Mouse (Mus musculus): ENCODE results near the gene Wnt5a. TPM values are rescaled to one million over a fixed set of nuclear protein-coding genes. Genes with fewer than 3 reads are reported as not detected.

Wnt5a gene
- polyA plus RNA-seq, 1 experiment from 2014 or later, result 24.1 TPM

DNA sequence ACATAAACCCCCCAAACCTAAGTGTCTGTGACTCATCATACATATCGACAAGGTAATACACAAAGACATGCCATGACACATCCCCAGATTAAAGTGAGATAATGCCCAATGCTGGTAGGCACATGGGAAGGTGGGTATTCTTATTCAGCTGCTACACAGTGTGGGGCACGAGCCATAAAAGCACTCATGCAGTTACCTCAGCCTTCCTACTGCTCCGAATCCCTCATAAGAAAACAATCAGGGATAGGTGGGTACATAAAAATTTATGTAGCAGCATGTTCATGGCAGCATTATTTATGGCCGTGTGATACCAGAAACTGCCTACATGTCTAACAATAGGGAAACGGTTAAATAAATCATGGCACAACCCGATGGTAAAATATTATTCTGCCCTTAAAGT, 35.0 kb downstream of the Wnt5a start:
- no peak overlapping the region for H3K27ac ChIP-seq
- H3K36me3 ChIP-seq (replicated peaks), result no peaks in the 10 kb centered on the region
- DNase-seq (ENCODE audit: extremely low spot score, low spot score), result no peak
- no peak overlapping the region for H3K4me3 ChIP-seq
- no peaks in the 10 kb centered on the region for H3K9me3 ChIP-seq
- WGBS, result 91% methylated on average over 6 of the region's 6 CpGs
- H3K27me3 ChIP-seq (ENCODE audit: poor library complexity, severe bottlenecking), result no peaks in the 10 kb centered on the region
- peaks cover 9% of the 10 kb centered on the region for H3K4me1 ChIP-seq

DNA sequence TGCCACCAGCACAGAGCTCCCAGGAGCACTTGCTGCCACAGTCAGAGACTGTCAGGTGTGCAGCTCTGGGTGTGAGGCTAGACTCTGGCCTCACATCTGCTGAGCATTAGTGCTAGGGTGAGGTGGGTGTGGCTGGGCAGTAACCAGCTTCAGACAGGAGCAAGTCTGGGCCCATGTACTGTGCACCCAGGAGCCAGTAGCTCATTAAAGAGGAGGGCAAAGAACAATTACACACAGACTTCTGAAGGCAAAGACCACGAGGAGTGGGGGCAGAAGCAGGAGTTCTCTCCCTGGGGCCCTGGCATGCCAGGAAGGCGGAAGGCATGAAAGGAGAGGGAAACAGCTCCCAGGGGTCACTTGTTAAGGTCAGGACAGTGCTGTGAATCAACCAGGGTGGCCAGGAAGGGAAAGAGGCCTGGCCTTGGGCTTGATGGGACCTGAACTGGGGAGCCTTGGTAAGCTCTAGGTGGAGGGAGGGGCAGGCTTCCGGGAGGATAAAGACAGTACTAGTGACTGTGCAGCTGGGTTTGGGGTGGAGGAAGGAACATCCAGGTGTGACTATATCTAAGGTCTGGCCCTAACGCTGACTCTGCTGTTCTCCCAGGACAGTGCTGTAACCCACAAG, 37.7 kb downstream of the Wnt5a start:
- no peaks in the 10 kb centered on the region for H3K36me3 ChIP-seq (replicated peaks)
- peak overlapping the region; percentile 53; the same call in 1 of the 2 replicates for H3K27ac ChIP-seq
- H3K4me1 ChIP-seq, result peaks cover 9% of the 10 kb centered on the region
- H3K4me3 ChIP-seq, result no peak overlapping the region
- no peaks in the 10 kb centered on the region for H3K27me3 ChIP-seq (ENCODE audit: poor library complexity, severe bottlenecking)
- no peak for DNase-seq (ENCODE audit: extremely low spot score, low spot score)
- no peaks in the 10 kb centered on the region for H3K9me3 ChIP-seq
- 56% methylated on average over 4 of the region's 4 CpGs for WGBS

DNA sequence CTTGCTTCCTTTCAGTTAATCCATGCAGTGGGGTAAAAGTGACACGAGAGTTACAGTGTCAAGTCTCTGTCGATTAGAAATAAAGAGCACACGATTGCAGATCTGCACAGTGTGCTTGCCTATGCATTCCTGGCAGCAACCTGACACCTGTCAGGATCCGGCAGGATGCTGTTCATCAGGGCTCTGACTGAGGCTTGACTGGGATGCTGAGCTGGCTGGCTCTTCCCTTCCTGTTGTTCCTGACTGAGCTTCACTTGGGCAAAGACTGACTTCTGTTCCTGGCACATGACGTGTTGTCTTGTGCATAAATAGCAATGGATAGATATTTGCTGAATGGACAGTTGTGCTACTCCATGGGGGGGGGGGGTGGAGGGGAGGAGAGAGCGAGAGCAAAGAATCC, 57.3 kb downstream of the Wnt5a start:
- H3K4me3 ChIP-seq, result no peak overlapping the region
- H3K4me1 ChIP-seq, result no peaks in the 10 kb centered on the region
- H3K27me3 ChIP-seq (ENCODE audit: poor library complexity, severe bottlenecking), result no peaks in the 10 kb centered on the region
- no peaks in the 10 kb centered on the region for H3K9me3 ChIP-seq
- DNase-seq (ENCODE audit: extremely low spot score, low spot score), result no peak
- H3K36me3 ChIP-seq (replicated peaks), result no peaks in the 10 kb centered on the region
- WGBS, result 79% methylated on average over 6 of the region's 6 CpGs
- H3K27ac ChIP-seq, result no peak overlapping the region

Data from forebrain, embryonic 10.5 days (tissue).